Mouse (Mus musculus) midbrain, embryonic 11.5 days (tissue): ENCODE data around the gene Extl2. TPM values are rescaled to one million over a fixed set of nuclear protein-coding genes. Genes with fewer than 3 reads are reported as not detected.

Experiments used
- ATAC-seq: fragments of 200-750 bp; cut with Nextera tagmentation; 2 replicates; pipeline ENCODE4 v1.8.0; 2017; ENCODE audit warnings: moderate TSS enrichment, moderate library complexity; ENCODE audit not compliant: low FRiP score
- DNase-seq: peaks from one replicate; pipeline ENCODE4 v3.0.0; 2015; ENCODE audit warnings: low spot score; ENCODE audit errors: missing footprints
- H3K27ac ChIP-seq: fragments of 300-500 bp; sonication (generic); 2 replicates; pipeline ENCODE4 v1.5.1; 2014; ENCODE audit warnings: low read depth, low read length
- H3K27me3 ChIP-seq: fragments of 300-500 bp; sonication (generic); 2 replicates; pipeline ENCODE4 v1.6.1; 2014; ENCODE audit warnings: mild to moderate bottlenecking, low read length, moderate library complexity, mixed read lengths; ENCODE audit not compliant: control insufficient read depth, insufficient read depth
- H3K36me3 ChIP-seq: fragments of 300-500 bp; sonication (generic); 2 replicates; pipeline ENCODE4 v1.6.1; 2014; ENCODE audit warnings: mild to moderate bottlenecking, low read length, moderate library complexity, mixed read lengths; ENCODE audit not compliant: control insufficient read depth, insufficient read depth
- H3K4me1 ChIP-seq: fragments of 300-500 bp; sonication (generic); 2 replicates; pipeline ENCODE4 v1.6.1; 2014; ENCODE audit warnings: low read length; ENCODE audit not compliant: control insufficient read depth, insufficient read depth
- H3K4me2 ChIP-seq: fragments of 300-500 bp; sonication (generic); 2 replicates; pipeline ENCODE4 v1.6.1; 2014; ENCODE audit warnings: mild to moderate bottlenecking, moderate library complexity
- H3K4me3 ChIP-seq: fragments of 300-500 bp; sonication (generic); 2 replicates; pipeline ENCODE4 v1.5.1; 2014; ENCODE audit warnings: low read depth, low read length
- H3K9ac ChIP-seq: fragments of 300-500 bp; sonication (generic); 2 replicates; pipeline ENCODE4 v1.6.1; 2014; ENCODE audit warnings: low read length
- H3K9me3 ChIP-seq: fragments of 300-500 bp; sonication (generic); 2 replicates; pipeline ENCODE4 v1.6.1; 2016; ENCODE audit warnings: low read length; ENCODE audit not compliant: control insufficient read depth
- WGBS: fragments of 180-500 bp; shearing (Covaris S2); extraction: QIAGEN DNeasy Blood & Tissue Kit; methylation state at CpG from one replicate; pipeline ENCODE4 v1.1.7; 2014; 5-methylcytosine and 5-hydroxymethylcytosine counted together
- microRNA-seq: library from miRNA; unstranded; fragments of <30 nt; microRNA quantifications from one replicate; pipeline ENCODE4, GENCODE M21; 2017
- polyA plus RNA-seq: library from polyadenylated mRNA; unstranded; fragments of >200 nt; fragmentation: Nextera tagmentation; extraction: Ambion mirVana; gene quantifications from 2 replicates; pipeline ENCODE4 v1.2.1, GENCODE M21; 2014

Extl2 gene
- polyA plus RNA-seq, 1 experiment from 2014 or later, result 27.3 TPM

GRCm38 (mm10) chr3:116057078-116057477 is 49.8 kb downstream of the Extl2 start:
- WGBS, result 54% methylated on average over 6 of the region's 6 CpGs
- no peaks in the 10 kb centered on the region for H3K9me3 ChIP-seq

DNA sequence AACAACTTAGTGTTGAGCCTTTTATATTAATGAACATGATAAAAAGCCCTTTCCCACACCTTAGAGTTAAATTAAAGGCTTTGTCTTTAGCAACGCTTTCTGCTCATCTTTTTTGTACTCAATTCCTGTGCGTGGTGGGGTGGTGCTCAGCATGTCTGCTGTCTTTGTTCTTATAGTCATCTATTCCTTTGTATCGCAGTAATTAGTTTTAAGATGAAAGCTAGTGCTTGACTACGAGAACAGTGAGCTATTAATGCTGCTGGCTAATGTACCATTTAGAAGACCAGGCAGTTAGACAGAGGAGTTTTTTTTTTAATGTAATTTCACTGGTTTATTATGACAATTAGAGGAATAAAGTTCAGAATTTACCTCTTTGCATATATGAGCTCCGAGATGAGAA is 53.1 kb downstream of the Extl2 start:
- ATAC-seq (no peak), DNase-seq (no peak)
- Histone ChIP-seq H3K9ac (no peak overlapping the region), H3K27me3 (no peaks in the 10 kb centered on the region), H3K4me1 (no peaks in the 10 kb centered on the region), H3K9me3 (no peaks in the 10 kb centered on the region), H3K27ac (no peak overlapping the region), H3K36me3 (no peaks in the 10 kb centered on the region), H3K4me3 (no peak overlapping the region), H3K4me2 (no peak overlapping the region)
- whole genome bisulfite sequencing, result 74% methylated on average over 5 of the region's 5 CpGs

More at GRCm38 (mm10) chr3:116057078-116057477, 49.8 kb downstream of the Extl2 start:
- Histone ChIP-seq H3K4me3 (no peak overlapping the region), H3K9ac (no peak overlapping the region), H3K36me3 (no peaks in the 10 kb centered on the region), H3K4me2 (no peak overlapping the region), H3K27ac (no peak overlapping the region), H3K27me3 (no peaks in the 10 kb centered on the region), H3K4me1 (no peaks in the 10 kb centered on the region)
- DNase-seq (no peak), ATAC-seq (no peak)

GRCm38 (mm10) chr3:116062141-116062540 is 54.9 kb downstream of the Extl2 start:
- no peak overlapping the region for H3K4me3 ChIP-seq
- 81% methylated on average over 2 of the region's 2 CpGs for WGBS
- H3K9ac ChIP-seq, result no peak overlapping the region

DNA sequence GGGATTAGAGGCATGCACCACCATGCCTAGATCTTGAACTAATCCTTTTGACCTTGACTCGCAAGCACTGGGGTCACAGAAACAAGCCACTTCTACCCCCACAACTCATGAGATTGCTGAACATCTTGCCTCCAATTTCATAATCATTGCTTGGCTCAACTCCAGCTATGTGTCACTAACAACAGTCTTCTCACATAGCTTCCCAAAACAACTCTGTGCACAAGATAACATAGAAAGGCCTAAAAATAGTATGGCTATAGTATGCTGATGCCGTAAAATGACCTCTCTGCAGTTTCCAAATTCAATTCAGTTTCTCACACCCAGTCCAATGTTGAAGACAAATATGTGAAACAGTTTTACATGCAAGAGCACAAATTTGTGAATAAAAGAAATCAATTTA is 65.3 kb downstream of the Extl2 start:
- DNase-seq (no peak), ATAC-seq (no peak)
- no peaks in the 10 kb centered on the region for H3K27me3 ChIP-seq
- H3K36me3 ChIP-seq, result no peaks in the 10 kb centered on the region
- H3K27ac ChIP-seq, result no peak overlapping the region
- H3K4me2 ChIP-seq, result no peak overlapping the region
- 89% methylated on average over 2 of the region's 2 CpGs for WGBS
- no peaks in the 10 kb centered on the region for H3K9me3 ChIP-seq
- H3K9ac ChIP-seq, result no peak overlapping the region
- H3K4me1 ChIP-seq, result no peaks in the 10 kb centered on the region
- no peak overlapping the region for H3K4me3 ChIP-seq

More at GRCm38 (mm10) chr3:116062141-116062540, 54.9 kb downstream of the Extl2 start:
- no peaks in the 10 kb centered on the region for H3K36me3 ChIP-seq
- no peak overlapping the region for H3K4me2 ChIP-seq
- no peak for ATAC-seq
- H3K4me1 ChIP-seq, result no peaks in the 10 kb centered on the region
- no peaks in the 10 kb centered on the region for H3K27me3 ChIP-seq
- DNase-seq, result no peak
- no peaks in the 10 kb centered on the region for H3K9me3 ChIP-seq
- H3K27ac ChIP-seq, result no peak overlapping the region

GRCm38 (mm10) chr3:116076739-116077138 is 69.5 kb downstream of the Extl2 start:
- H3K4me3 ChIP-seq, result no peak overlapping the region
- H3K36me3 ChIP-seq, result no peaks in the 10 kb centered on the region
- H3K4me1 ChIP-seq, result no peaks in the 10 kb centered on the region
- H3K9me3 ChIP-seq, result no peaks in the 10 kb centered on the region
- no peak for ATAC-seq
- H3K4me2 ChIP-seq, result no peak overlapping the region
- DNase-seq, result no peak
- H3K27ac ChIP-seq, result no peak overlapping the region
- no peak overlapping the region for H3K9ac ChIP-seq
- no peaks in the 10 kb centered on the region for H3K27me3 ChIP-seq
- 81% methylated on average over 2 of the region's 2 CpGs for WGBS

DNA sequence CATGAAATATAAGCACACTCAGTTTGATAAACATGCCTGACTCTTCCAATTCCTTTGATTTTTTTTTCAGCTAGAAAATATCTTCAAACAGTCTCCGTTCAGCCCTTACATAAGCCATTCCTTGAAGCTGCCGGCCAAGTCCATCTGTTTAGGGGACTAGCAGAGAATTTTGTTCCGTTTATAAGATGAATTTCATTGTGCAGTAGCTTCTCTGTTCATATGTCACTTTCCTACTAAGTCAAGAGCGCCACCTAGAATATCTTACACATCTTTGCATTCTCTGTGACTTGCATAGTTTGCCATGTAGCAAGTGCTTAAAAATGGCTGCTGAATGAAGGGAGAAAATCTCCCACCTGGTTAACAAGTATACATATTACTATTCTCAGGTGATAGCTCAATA is 71.2 kb downstream of the Extl2 start:
- H3K4me3 ChIP-seq, result no peak overlapping the region
- WGBS, result 76% methylated on average over 4 of the region's 4 CpGs
- H3K4me2 ChIP-seq, result no peak overlapping the region
- H3K27me3 ChIP-seq, result no peaks in the 10 kb centered on the region
- DNase-seq (no peak), ATAC-seq (no peak)
- H3K9me3 ChIP-seq, result no peaks in the 10 kb centered on the region
- H3K9ac ChIP-seq, result no peak overlapping the region
- H3K4me1 ChIP-seq, result no peaks in the 10 kb centered on the region
- no peaks in the 10 kb centered on the region for H3K36me3 ChIP-seq
- H3K27ac ChIP-seq, result no peak overlapping the region

Small RNA genes within 50 kb of the gene (microRNA-seq; reads per million reads assigned to microRNA genes)
- gene Mir669n, result not detected

Other genes with a start within 250 kb of the Extl2 start
- gene Dph5, start 119.6 kb upstream of the Extl2 start, polyA plus RNA-seq, result 25.2 and 28.4 TPM in 2 replicates
- gene Slc30a7, start 56 bp upstream of the Extl2 start, polyA plus RNA-seq, result 25.4 and 29.3 TPM in 2 replicates
- gene Vcam1, start 122.2 kb downstream of the Extl2 start, polyA plus RNA-seq, result 54.2 and 62.9 TPM in 2 replicates
- 0.05 TPM in 1 of 2 replicates, not detected in the other for gene Gpr88, start 246.0 kb downstream of the Extl2 start, polyA plus RNA-seq